Mouse (Mus musculus) neural tube, embryonic 13.5 days (tissue): Measurements from ENCODE around the gene Six2. TPM values are rescaled to one million over a fixed set of nuclear protein-coding genes. Genes with fewer than 3 reads are reported as not detected.

Source experiments
- ATAC-seq: fragments of 200-750 bp; cut with Nextera tagmentation; 2 replicates; pipeline ENCODE4 v1.8.0; 2017; ENCODE audit warnings: low read depth, mild to moderate bottlenecking, moderate TSS enrichment, moderate library complexity
- H3K27ac ChIP-seq: fragments of 300-500 bp; sonication (generic); replicated peaks from 2 replicates; pipeline ENCODE4 v1.5.1; 2015; ENCODE audit warnings: moderate library complexity, mild to moderate bottlenecking, inconsistent platforms
- H3K27me3 ChIP-seq: fragments of 300-500 bp; sonication (generic); 2 replicates; pipeline ENCODE4 v1.6.1; 2015; ENCODE audit warnings: mild to moderate bottlenecking, inconsistent platforms
- H3K36me3 ChIP-seq: fragments of 300-500 bp; sonication (generic); 2 replicates; pipeline ENCODE4 v1.6.1; 2015; ENCODE audit warnings: mild to moderate bottlenecking, inconsistent platforms
- H3K4me1 ChIP-seq: fragments of 300-500 bp; sonication (generic); replicated peaks from 2 replicates; pipeline ENCODE4 v1.6.1; 2015; ENCODE audit warnings: inconsistent platforms
- H3K4me2 ChIP-seq: fragments of 300-500 bp; sonication (generic); 2 replicates; pipeline ENCODE4 v1.6.1; 2015; ENCODE audit warnings: inconsistent platforms, mild to moderate bottlenecking, moderate library complexity
- H3K4me3 ChIP-seq: fragments of 300-500 bp; sonication (generic); 2 replicates; pipeline ENCODE4 v1.5.1; 2015; ENCODE audit warnings: mild to moderate bottlenecking, inconsistent platforms
- H3K9ac ChIP-seq: fragments of 300-500 bp; sonication (generic); 2 replicates; pipeline ENCODE4 v1.6.1; 2015; ENCODE audit warnings: moderate library complexity, mild to moderate bottlenecking, inconsistent platforms
- H3K9me3 ChIP-seq: fragments of 300-500 bp; sonication (generic); 2 replicates; pipeline ENCODE4 v1.6.1; 2016; ENCODE audit warnings: inconsistent platforms
- WGBS: fragments of 180-500 bp; shearing (Covaris S2); methylation state at CpG from one replicate; pipeline ENCODE4 v1.1.7; 2015; 5-methylcytosine and 5-hydroxymethylcytosine counted together
- polyA plus RNA-seq: library from polyadenylated mRNA; unstranded; fragments of >200 nt; fragmentation: Nextera tagmentation; extraction: Ambion mirVana; gene quantifications from 2 replicates; pipeline ENCODE4 v1.2.1, GENCODE M21; 2015

The Six2 gene
- polyA plus RNA-seq, 1 experiment from 2014 or later, result not detected

GRCm38 (mm10) chr17:85680851-85681550 is 7.1 kb downstream of the Six2 start:
- Histone ChIP-seq H3K4me3 (no peak overlapping the region), H3K36me3 (no peaks in the 10 kb centered on the region), H3K9me3 (no peaks in the 10 kb centered on the region), H3K27ac (no peak overlapping the region), H3K27me3 (peaks cover 99% of the 10 kb centered on the region), H3K9ac (no peak overlapping the region), H3K4me2 (no peak overlapping the region), H3K4me1 (peaks cover 6% of the 10 kb centered on the region; the same call in 1 of the 2 replicates)
- 2% methylated on average over 19 of the region's 19 CpGs for WGBS
- no peak for ATAC-seq

DNA sequence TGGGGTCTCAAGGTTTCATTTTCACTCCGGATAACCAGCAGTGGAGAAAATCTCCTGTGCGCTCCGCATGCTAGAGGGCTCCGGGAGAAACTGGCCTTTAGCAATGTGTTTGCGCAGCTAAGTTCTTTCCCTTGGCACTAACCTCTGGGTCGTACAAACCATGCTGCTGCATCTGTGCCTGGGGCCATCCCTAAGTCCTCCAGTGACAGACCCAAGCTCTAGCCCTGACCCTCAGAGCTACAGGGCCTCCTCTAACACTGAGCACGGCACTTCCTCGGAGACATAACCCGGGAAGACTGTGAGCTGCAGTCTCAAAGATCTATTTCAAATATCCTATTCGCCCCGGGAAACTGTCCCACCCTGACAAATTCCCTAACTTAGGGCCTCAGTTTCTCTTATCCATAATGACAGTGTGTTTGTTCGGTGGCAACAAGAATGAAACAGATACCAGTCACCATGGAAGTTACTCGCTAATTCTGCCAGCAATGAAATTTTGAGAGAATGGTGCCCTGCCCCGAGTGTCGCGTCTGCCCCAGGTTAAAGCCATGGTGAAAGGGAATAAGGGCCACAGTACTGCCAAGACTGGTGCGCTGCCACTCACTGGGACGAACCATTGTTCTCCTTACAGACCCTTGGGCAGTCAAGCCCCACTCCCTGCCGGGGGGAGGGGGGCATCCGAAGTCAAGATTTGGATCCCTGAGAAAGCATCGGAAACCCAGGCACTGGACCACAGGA is 7.8 kb downstream of the Six2 start:
- H3K36me3 ChIP-seq, result no peaks in the 10 kb centered on the region
- H3K27me3 ChIP-seq, result peaks cover 98% of the 10 kb centered on the region
- no peak overlapping the region for H3K27ac ChIP-seq
- H3K4me3 ChIP-seq, result no peak overlapping the region
- H3K4me2 ChIP-seq, result peak overlapping the region; percentile 21; the same call in 1 of the 2 replicates
- no peak overlapping the region for H3K9ac ChIP-seq
- no peaks in the 10 kb centered on the region for H3K9me3 ChIP-seq
- ATAC-seq, result no peak
- H3K4me1 ChIP-seq, result peaks cover 6% of the 10 kb centered on the region; the same call in 1 of the 2 replicates
- 2% methylated on average over 21 of the region's 21 CpGs for WGBS

GRCm38 (mm10) chr17:85679651-85680050 is 8.4 kb downstream of the Six2 start:
- Histone ChIP-seq H3K4me1 (peaks cover 6% of the 10 kb centered on the region; the same call in 1 of the 2 replicates), H3K9ac (no peak overlapping the region), H3K27ac (no peak overlapping the region), H3K27me3 (peaks cover 98% of the 10 kb centered on the region), H3K4me2 (peak overlapping the region; percentile 21; the same call in 1 of the 2 replicates), H3K9me3 (no peaks in the 10 kb centered on the region), H3K4me3 (no peak overlapping the region), H3K36me3 (no peaks in the 10 kb centered on the region)
- ATAC-seq, result no peak
- WGBS, result 1% methylated on average over 15 of the region's 15 CpGs

GRCm38 (mm10) chr17:85664618-85665320 is 23.3 kb downstream of the Six2 start:
- 0 out of 2 replicates have a peak overlapping the region, but pooled peaks have one; percentile 22 for H3K9ac ChIP-seq
- H3K4me1 ChIP-seq, result peaks cover 12% of the 10 kb centered on the region
- H3K36me3 ChIP-seq, result no peaks in the 10 kb centered on the region
- ATAC-seq, result peak; percentile 90
- H3K27ac ChIP-seq, result no peak overlapping the region
- 2% methylated on average over 20 of the region's 20 CpGs for WGBS
- H3K27me3 ChIP-seq, result peaks cover 67% of the 10 kb centered on the region
- peak overlapping the region; percentile 50 for H3K4me2 ChIP-seq
- peak overlapping the region; percentile 16; the same call in 1 of the 2 replicates for H3K4me3 ChIP-seq
- H3K9me3 ChIP-seq, result no peaks in the 10 kb centered on the region

- H3K36me3 ChIP-seq, result no peaks in the 10 kb centered on the region
- peak overlapping the region; percentile 50 for H3K4me2 ChIP-seq
- H3K27me3 ChIP-seq, result peaks cover 69% of the 10 kb centered on the region
- H3K27ac ChIP-seq, result no peak overlapping the region
- peak; percentile 58 for ATAC-seq
- no peaks in the 10 kb centered on the region for H3K9me3 ChIP-seq
- H3K9ac ChIP-seq, result no peak overlapping the region
- H3K4me3 ChIP-seq, result no peak overlapping the region
- 22% methylated on average over 2 of the region's 2 CpGs for WGBS
- H3K4me1 ChIP-seq, result peaks cover 12% of the 10 kb centered on the region
Observed at GRCm38 (mm10) chr17:85664202-85664601, 23.9 kb downstream of the Six2 start.

DNA sequence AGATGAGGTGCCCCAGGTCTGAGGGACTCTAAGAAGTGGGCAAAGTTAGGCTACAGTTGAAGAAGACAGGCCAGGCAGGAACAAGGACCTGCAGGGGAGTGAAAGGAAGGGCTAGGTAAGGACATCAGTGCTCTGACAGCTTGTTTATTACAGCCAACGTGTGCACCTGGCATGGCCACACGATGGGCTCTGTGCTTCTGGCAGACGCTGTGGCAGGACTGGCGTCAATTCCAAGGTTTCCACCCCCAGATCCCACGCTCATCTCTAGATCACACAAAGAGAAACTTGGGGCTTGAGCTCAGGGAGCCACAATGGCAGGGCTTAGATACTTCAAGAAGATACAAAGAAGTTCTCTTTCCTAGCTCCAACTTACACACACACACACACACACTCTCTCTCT is 26.6 kb downstream of the Six2 start:
- Histone ChIP-seq H3K9ac (no peak overlapping the region), H3K4me3 (no peak overlapping the region), H3K4me2 (no peak overlapping the region), H3K4me1 (peaks cover 12% of the 10 kb centered on the region), H3K36me3 (no peaks in the 10 kb centered on the region), H3K9me3 (no peaks in the 10 kb centered on the region), H3K27ac (no peak overlapping the region), H3K27me3 (peaks cover 73% of the 10 kb centered on the region)
- ATAC-seq, result no peak
- 70% methylated on average over 5 of the region's 5 CpGs for WGBS

DNA sequence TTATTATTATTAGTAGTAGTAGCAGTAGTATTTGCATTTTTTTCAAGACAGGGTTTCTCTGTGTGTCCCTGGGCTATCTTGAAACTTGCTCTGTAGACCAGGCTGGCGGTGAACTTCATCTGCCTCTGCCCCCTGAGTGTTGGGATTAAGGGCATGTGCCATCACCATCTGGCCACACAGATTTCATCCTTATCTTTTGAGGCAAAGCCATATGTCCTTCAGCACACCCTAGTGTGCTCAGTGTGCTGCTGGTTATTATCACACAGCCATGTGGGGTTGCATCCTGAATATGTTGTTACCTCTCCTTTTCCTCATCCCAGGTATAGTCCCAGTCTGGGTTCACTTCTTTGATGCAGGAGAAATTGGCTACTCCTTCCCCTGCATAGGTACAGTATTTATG is 28.1 kb downstream of the Six2 start:
- WGBS, result 88% methylated on average over 1 of the region's 1 CpGs
- ATAC-seq, result no peak
- H3K9me3 ChIP-seq, result no peaks in the 10 kb centered on the region

DNA sequence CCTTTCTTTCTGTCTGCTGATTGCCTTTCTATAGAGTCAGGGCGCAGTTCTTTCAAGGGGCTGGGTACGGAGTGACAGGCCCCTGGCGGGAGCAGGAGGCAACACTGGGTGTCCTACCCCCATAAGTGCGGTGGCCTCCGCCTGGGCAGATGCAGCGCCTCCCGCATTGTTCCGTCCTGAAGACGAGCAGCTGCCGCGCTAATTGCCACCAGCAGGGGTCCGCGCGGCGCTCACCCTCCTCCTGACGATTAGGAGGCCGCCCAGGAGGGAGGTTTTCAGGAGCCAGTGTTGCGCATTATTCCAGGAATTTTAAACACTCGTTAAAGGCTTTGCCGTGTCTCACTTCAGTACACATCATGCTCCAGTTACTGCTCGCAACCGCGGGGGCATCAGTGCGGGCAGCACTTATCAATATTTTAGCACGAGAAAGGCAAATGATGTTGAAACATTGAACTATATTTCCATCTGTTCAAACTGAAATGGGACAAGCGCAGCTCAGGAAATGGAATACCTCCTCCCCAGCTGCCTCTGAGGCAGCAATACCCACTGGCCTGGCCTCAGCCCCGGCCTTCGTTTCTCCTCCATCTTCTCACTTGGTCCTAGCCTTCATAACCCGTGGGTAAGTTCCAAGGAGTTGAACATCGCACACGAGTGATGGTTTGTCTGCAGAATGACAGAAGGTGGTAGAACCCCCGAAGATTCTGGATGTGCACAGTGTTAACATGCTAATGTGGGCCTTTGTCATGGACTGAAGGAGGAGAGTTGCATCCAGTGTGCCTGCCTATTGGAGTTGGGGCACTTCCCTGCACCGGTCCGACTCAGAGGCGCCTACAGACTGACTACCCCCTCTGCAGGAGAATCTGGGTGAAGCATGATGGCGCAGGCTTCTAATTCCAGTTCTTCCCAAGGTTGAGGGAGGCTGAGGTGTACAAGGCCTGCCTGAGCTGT is 42.1 kb downstream of the Six2 start:
- peak overlapping the region; percentile 62 for H3K4me2 ChIP-seq
- peak overlapping the region; percentile 36 for H3K4me3 ChIP-seq
- WGBS, result 2% methylated on average over 36 of the region's 36 CpGs
- H3K9ac ChIP-seq, result peak overlapping the region; percentile 66
- H3K36me3 ChIP-seq, result no peaks in the 10 kb centered on the region
- H3K27ac ChIP-seq, result 0 out of 2 replicates have a peak overlapping the region, but pooled peaks have one; percentile 3
- H3K27me3 ChIP-seq, result peaks cover 93% of the 10 kb centered on the region
- H3K9me3 ChIP-seq, result no peaks in the 10 kb centered on the region
- H3K4me1 ChIP-seq, result peaks cover 17% of the 10 kb centered on the region
- peak; percentile 87 for ATAC-seq

More for the DNA sequence above, 28.1 kb downstream of the Six2 start:
- Histone ChIP-seq H3K27ac (no peak overlapping the region), H3K4me3 (no peak overlapping the region), H3K4me1 (peaks cover 11% of the 10 kb centered on the region), H3K27me3 (peaks cover 66% of the 10 kb centered on the region), H3K9ac (no peak overlapping the region), H3K4me2 (no peak overlapping the region), H3K36me3 (no peaks in the 10 kb centered on the region)

DNA sequence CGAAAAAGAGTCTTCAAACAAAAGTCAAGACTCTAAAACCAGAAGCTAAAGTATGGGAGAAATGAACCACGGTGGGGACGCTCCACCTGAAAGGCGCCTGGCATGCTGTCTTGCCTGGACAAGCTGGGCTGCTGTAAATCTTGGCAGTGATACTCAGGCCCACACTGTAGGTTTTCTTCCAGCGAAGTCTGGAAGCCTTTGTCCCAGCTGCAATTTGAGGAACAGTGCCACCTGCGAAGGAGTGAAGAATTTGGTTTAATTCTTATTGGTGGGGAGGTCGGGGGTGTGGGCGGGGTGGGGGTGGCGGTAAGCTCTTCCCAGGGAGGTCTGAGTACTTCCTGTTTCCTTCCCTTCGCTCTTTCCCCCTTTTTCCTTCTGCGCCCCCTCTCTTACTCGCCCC is 42.8 kb downstream of the Six2 start:
- peak; percentile 60 for ATAC-seq
- Histone ChIP-seq H3K36me3 (no peaks in the 10 kb centered on the region), H3K9ac (peak overlapping the region; percentile 66), H3K27me3 (peaks cover 93% of the 10 kb centered on the region), H3K4me2 (peak overlapping the region; percentile 62), H3K4me3 (peak overlapping the region; percentile 36), H3K4me1 (peaks cover 17% of the 10 kb centered on the region), H3K9me3 (no peaks in the 10 kb centered on the region), H3K27ac (no peak overlapping the region)
- WGBS, result 4% methylated on average over 10 of the region's 12 CpGs

- Histone ChIP-seq H3K27ac (no peak overlapping the region), H3K27me3 (peaks cover 88% of the 10 kb centered on the region), H3K36me3 (no peaks in the 10 kb centered on the region), H3K9me3 (no peaks in the 10 kb centered on the region), H3K4me3 (no peak overlapping the region), H3K4me1 (no peaks in the 10 kb centered on the region), H3K9ac (no peak overlapping the region), H3K4me2 (no peak overlapping the region)
- 71% methylated on average over 5 of the region's 6 CpGs for WGBS
- ATAC-seq, result no peak
Observed at GRCm38 (mm10) chr17:85637876-85638275, 50.2 kb downstream of the Six2 start.
